Mouse (Mus musculus) cerebral cortex, adult 2 months (tissue): Measurements from ENCODE around the gene Tmem179.

Experiments
- WGBS: fragments of 180-500 bp; shearing (Covaris S2); methylation state at CpG from one replicate; pipeline ENCODE4 v1.1.7; 2018; 5-methylcytosine and 5-hydroxymethylcytosine counted together

Gene Tmem179

DNA sequence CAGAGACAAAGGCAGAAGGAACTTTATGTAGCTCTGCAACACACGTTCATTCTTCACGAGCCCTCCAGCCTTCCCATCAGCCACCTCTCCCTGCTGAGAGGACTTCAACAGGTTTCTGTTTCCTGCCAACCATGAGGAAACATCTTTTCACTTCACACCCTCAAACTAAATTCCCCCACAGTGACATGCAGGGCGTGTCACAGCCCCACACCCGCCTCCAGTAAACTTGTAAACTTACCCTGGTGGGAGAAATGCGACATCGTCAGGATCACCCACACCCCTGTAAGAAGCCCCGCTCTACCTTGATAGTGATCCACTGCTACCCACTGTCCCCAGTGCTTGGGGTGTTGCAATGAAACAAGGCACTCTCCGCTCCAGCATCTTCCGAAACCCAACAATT lies 21.8 kb upstream of the Tmem179 start:
- WGBS, result 84% methylated on average over 9 of the region's 9 CpGs

- WGBS, result 80% methylated on average over 6 of the region's 6 CpGs
These were observed 20.7 kb upstream of the Tmem179 start for GRCm38 (mm10) chr12:112537233-112537632.

- 87% methylated on average over 4 of the region's 4 CpGs for WGBS
These were observed 17.2 kb upstream of the Tmem179 start for GRCm38 (mm10) chr12:112533758-112534157.

DNA sequence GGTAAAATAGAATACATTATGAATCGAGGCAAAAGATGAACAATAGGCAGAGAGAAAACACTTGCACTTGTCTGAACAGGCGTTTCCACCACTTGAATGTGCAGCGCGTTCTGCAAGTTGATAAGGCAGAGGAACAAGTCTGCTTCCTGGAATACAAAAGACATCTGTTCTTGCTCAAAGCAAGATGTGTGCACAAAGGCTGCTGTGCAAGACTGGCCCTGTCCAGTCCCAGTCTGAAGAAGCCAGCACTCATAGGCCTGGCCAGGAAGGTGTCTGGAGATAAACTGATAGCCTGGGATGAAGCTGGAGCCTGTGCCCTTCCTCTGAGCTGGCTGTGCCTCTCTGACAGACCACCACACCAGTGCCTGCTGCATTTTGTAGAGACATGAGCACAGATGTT lies 1.6 kb upstream of the Tmem179 start:
- WGBS, result 42% methylated on average over 4 of the region's 4 CpGs

DNA sequence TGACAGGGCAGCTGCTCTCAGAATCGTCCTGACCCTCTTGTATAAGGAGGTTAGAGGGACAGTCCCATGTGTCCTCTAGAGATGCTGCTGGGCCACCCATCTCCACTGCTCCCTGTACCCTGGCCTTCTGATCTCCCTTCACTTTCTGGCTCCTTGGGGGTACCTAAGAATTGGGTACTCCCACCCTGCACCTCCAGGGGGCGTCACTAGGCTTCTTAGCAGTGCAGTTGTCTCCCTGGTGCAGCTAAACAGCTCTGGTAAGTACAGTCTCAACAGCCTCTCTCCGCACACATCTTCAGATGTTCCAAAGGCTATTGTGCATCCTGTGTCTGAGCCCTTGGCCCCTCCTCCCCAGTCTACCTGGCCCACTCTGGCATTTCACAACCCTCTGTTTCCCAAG lies 1.6 kb downstream of the Tmem179 start:
- 51% methylated on average over 3 of the region's 3 CpGs for WGBS

DNA sequence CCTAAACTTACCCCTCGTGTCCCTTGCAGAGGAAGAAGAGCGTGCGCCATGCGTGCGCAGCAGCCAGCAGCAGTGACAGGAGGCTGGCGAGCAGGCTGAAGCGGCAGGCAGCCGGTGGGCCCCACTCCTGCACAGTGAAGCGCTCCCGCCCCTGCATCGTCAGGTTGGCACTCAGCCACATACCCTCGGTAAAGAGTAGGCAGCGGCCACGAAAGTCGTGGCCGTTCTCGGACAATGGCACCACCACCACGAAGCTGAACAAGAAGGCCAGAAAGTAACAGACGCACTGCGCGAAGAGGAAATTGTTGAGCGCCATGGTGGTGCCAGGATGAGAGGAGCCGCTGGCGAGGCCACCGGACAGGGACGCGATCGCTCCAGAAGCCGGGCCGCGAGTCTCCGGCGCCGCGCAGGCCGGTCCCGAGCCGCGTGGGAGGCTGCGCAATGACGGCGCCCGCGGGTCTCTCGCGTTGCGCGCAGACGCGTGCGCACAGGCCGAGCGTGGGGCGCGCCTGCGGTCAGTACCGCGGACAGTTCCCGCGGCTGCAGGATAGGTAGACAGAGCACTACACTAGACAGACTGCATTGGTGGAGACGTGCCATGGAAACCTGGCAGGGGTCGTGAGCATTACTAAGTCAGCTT lies 5.7 kb downstream of the Tmem179 start:
- WGBS, result 1% methylated on average over 62 of the region's 62 CpGs

- WGBS, result 13% methylated on average over 7 of the region's 7 CpGs
These were observed 6.2 kb downstream of the Tmem179 start for GRCm38 (mm10) chr12:112510365-112510732.

DNA sequence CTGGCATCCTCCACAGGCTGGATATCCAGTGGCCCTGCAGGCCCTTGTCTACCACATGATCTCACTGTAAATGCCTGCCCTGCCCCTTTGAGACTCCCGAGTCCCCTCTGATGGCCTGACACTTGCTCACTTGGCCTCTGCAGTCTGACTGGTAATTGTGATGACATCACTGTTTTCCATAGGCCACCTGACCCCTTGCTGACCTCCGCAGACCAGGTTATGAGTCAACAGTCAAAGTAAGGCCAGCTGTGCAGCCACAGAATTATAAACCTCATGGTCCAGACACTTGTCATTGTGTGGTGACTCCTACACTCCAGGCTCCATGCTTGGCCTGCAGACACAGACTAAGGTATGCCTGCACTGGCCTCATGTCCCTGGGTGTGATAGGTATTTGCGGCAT lies 8.6 kb downstream of the Tmem179 start:
- WGBS, result 75% methylated on average over 3 of the region's 3 CpGs

DNA sequence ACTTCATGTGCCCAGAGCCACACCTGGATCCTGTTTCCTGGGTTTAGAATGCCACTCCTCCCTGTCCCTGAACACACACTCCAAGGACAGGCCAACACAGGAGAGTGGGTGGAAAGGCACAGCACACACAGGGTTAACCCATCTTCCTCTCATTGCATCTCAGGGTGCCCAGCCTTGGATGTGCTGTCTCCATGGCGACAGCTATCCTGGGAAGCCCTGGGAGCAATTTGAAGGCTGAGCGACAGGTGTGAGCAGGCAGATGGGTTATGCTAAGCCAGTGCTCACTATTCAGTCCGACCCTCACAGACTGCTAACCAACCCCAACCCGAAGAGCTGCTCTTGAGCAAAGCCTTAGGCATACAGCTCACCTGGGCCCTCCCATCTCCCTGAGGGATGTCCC lies 9.3 kb downstream of the Tmem179 start:
- WGBS, result 28% methylated on average over 4 of the region's 4 CpGs

DNA sequence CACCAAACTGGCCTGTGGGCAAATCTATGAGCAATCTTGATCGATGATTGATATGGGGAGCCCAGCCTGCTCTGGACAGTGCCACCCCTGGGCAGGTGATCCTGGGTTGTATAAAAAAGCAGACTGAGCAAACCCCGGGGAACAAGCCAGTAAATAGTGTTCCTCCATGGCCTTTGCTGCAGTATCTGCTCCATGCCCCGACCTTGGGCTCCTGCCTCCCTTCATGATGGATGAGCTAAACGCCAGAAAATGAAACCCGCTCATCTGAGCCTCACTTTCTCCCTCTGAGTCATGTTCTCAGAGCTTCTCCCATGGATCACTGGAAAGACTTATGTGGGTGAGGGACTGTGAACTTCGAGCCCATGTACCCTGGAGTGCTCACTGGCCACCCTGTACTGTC lies 10.3 kb downstream of the Tmem179 start:
- 69% methylated on average over 6 of the region's 6 CpGs for WGBS

- 41% methylated on average over 19 of the region's 19 CpGs for WGBS
These were observed 13.4 kb downstream of the Tmem179 start for GRCm38 (mm10) chr12:112503003-112503771.

DNA sequence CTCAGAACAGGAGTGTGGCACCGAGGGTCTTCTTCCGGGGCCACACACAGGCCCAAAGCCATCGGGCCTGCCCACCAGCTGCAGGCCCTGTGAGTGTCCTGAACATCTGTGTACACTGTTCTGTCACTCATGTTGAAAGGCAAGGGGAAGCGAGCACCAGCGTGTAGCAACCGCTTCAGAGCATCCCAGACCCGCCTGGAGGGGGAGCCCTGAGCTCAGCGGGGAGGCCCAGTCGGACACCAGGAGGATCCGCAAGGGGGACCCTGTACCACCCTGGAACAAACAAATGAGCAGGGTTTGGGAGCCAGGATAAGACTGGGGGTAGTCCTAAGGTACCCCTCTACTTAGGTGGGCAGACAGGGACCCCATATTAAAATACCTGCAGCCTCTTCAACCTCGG lies 17.9 kb downstream of the Tmem179 start:
- WGBS, result 39% methylated on average over 11 of the region's 11 CpGs

DNA sequence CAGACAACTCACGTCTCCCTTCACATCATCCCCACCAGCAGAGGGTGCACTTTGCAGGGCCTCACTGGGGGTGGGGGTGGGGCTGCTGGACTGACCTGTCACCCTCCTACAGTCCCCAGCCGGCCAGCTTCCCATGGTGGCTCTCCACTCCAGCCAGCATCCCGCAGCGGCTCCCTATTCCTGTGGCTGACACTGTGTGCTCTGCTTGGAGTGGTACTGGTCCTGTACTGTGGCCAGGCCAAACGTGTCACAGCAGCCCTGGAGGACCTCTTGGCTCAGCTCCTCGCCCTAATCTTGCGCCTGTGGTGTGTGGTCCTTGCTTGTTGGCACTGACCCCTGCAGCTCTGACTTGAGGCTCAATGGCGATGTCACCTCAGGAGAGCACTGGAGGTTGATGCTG lies 18.8 kb downstream of the Tmem179 start:
- 72% methylated on average over 8 of the region's 8 CpGs for WGBS

GRCm38 (mm10) chr12:112496136-112496535 lies 20.4 kb downstream of the Tmem179 start:
- 78% methylated on average over 5 of the region's 5 CpGs for WGBS

DNA sequence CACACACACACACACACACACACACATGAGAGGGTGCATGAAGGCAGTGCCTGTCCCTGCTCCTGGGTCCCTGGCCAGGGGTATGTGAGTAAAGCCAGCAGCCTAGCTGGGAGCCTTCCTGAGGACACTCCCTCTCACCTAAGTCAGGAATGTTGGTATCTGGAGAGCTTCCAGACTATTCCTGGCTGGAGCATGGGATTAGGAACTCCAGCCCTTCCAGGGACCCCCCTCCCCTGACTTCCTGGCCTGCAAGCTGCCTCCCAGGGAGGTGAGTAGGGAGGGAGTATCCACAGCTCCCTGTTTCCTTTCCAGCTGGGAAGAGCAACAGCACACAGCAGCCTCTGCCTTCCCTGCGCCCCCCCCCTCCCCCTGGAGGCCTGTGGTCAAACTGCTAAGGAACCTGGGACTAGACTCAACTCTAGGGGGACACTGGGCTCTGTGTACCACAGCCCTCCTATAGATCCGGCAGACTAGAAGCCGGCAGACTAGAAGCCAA lies 26.1 kb downstream of the Tmem179 start:
- WGBS, result 56% methylated on average over 3 of the region's 3 CpGs

GRCm38 (mm10) chr12:112489535-112489934 lies 27.0 kb downstream of the Tmem179 start:
- WGBS, result 96% methylated on average over 9 of the region's 9 CpGs

DNA sequence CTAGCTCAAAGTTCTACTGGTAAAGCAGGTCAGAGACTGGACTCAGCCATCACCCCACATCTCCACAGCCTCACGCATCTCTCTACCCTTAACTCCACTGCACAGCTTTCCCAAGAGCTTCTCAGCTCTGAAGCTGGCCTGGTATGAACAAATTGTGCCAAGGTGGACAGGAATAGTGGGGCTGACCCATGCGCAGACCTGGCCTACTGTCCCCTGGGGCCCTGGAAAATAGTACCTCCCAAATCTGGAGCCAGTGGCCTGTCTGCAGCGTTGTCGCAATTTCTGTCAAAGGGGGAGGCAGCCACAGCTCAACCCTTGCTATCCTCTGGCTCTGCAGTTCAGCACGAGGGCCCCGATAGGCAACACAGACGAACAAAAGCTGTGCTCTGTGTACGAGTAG lies 27.4 kb downstream of the Tmem179 start, which contains the start of gene A530016L24Rik:
A530016L24Rik (plus strand) TSS at position 315 of the 400 bp plus-strand sequence.
- 95% methylated on average over 8 of the region's 8 CpGs for WGBS

GRCm38 (mm10) chr12:112473777-112474176 lies 42.8 kb downstream of the Tmem179 start:
- WGBS, result 33% methylated on average over 9 of the region's 9 CpGs

- 53% methylated on average over 5 of the region's 5 CpGs for WGBS
These were observed 46.3 kb downstream of the Tmem179 start for GRCm38 (mm10) chr12:112470216-112470615.

DNA sequence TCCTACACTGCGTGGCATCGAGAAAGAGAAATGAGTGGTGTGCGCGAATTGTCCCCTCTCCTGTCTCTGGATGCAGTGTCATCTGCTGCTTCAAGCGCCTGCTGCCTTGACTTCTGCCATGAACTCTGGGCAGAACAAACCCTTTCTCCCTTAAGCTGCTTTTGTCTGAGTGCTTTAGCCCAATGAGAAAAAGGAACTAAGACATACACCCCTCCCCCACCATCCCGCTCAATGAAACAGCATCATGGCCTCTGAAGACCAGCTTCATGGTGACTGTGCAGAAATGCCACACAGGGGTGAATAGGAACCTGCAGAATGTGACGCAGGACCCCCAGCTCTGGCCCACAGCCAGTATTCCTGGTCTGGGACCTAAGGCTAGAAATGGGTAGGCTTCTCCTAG lies 47.2 kb downstream of the Tmem179 start:
- WGBS, result 72% methylated on average over 7 of the region's 7 CpGs

GRCm38 (mm10) chr12:112467387-112467786 lies 49.2 kb downstream of the Tmem179 start:
- WGBS, result 85% methylated on average over 10 of the region's 10 CpGs

DNA sequence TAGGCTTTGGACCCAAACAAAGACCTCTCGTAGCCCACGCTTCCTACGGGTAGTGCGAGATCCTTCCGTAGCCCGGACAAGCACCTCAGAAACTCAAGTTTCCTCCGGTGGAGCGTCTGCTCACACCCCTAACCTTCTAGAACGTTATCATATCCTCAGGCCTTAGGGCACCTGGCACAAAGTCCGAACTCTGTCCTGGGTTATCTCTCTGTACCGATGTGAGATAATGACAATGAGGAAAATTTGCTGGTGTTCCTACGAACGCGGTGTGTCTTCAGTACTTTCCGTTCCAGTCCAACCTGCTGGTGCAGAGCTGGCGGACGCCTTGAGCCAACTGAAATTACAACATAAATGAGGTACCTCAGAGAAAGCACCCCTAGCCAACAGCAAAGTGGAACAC lies 50.6 kb downstream of the Tmem179 start:
- 97% methylated on average over 17 of the region's 17 CpGs for WGBS

DNA sequence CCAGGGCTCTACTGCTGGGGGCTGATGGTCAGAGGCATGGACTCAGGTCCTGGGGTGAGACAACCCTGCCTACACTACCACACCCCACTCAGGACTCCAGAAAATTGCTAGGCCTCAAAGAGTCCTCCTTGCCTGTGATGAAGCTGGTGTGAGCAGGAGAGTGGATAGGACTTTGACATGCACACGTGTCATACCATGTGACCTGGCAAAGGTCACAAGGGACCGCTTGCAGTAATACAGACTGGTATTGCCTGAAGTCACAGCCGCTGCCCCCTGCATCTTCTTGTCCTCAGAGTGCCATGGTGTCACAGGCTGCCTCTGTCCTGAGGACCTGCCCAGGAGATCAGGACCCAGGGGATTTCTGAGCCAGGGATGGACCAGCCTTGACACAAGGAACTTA lies 52.0 kb downstream of the Tmem179 start:
- 92% methylated on average over 3 of the region's 3 CpGs for WGBS
